Mouse (Mus musculus) frontal cortex, postnatal 14 days (tissue): ENCODE data around the gene Zfp266.
"Not testable (repeated sequence)": the region's sequence is repeated elsewhere in the genome, so short reads cannot be mapped to it uniquely, and the experiment has no call there.

ENCODE experiments used
- DNase-seq, 2 experiments: peaks; one replicate each; pipeline ENCODE4 v3.0.0; 2022; ENCODE audit warnings: low spot score in 2 of 2

Gene Zfp266

DNA sequence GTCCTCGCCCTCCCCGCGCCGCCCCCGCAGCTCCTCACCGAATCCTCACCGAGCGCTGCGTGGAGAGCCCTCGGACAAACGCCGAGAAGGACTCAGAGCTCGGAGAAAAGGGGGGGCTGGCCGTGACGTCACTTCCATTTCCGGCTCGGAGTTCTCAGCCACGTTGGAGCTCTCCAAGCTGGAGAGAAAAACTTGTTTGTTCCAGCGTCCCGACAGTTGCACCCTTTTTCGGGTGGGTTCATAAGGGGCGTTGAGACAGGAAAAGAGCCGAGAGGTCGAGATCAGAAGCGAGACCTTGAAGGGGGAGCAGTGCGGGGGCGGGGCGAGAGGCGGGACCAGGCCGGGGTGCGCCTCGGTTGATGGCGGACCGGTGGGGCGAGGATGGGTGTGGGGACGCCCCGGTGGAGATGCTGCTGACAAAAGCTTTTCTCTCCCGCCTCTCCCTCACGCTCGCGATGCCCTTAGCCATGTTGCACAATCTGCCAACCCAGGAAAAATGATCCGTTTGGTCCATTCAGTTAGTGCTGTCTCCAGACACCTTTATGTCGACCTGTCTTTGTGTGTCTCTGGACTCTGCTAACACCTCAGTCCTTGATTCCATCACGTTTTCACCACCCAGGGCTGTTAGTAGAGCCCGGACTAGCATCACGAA, at the start of gene Zfp266:
TSS of gene Zfp266 (minus strand) at position 112 of the 652 bp plus-strand sequence.
- DNase-seq, result peak; percentile 81 to 89

DNA sequence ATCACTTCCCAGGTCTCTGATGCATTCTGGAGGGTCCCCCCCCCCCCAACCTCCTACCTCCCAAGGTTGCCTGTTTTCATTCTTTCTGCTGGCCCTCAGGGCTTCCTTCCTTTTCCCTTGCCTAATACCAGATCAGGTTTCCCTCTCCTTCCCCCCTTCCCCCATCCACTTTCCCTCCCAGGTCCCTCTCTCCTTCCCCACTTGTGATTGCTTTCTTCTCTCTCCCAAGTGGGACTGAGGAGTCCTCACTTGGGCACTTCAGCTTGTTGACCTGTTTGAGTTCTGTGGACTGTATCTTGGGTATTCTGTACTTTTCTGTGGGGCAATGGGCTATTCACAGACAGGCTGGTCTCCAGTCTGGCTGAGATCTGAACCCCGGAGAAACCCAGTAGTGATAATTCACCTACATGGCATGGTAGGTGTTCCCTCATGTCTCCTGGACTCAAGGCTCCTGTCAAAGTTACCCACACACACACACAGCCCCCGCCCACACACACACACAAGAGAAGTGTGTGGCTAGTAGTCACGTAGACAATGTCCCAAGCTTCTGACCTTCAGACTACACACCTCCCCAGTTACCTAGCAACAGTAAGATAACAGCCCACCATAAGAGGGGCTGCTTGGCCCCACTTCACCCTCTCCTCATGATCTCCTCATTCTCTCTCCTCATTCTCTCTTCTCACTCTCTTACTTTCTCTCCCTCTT, 44.3 kb upstream of the Zfp266 start:
- not testable (repeated sequence) for DNase-seq

DNA sequence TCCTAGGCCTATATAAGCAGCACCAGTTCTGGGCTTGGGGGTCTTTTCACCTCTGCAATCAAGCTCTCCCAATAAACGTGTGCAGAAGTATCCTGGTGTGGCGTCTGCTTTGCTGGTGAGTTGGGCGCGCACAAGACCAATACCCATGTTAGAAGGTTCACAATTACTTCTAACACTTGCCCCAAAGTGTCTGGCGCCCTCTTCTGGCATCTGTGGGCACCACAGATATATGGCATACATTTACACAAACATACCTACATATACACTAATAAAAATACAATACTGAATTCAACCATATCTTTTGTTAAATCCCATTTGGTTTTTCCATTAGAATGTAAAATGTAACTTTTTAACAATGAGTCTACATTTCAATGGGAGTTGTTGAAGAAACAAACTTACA, 41.0 kb upstream of the Zfp266 start:
- no peak for DNase-seq

DNA sequence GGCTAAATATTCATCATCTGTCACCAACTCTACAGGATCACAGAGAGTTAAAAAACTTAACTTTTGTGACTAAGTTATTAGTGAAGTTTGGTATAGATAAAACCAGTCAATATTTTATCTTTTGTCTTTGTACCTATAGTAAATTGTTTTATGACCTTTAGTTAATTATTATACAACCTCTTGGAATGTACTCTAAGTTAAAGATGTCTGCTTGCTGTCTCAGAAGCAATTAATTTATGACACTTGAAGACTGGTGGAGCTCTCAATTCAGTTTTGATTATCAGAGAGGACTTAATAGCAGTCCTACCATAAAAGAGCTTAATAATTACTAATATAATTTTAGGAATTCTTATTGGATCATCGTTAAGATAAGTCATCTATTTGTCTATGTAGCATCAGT, 31.5 kb upstream of the Zfp266 start:
- DNase-seq, result no peak

DNA sequence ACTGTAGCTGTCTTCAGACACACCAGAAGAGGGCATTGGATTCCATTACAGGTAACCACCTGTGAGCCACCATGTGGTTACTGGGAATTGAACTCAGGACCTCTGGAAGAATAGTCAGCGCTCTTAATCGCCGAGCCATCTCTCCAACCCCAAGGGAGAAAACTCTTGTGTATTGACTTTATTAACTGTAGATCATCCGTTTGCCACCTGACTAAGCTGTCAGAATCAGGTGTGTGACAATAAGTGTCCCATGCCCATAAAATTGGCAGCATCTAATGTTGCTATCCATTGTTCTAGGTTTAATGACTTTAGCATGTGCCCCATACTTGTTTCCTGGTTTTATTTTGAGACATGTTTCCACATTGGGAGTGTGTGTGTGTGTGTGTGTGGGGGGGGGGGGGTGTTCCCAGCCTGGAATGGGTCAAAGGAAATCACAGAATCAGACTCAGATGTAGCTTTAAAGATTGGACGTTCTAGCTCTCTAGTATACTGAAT, 30.6 kb upstream of the Zfp266 start:
- DNase-seq, result no peak

DNA sequence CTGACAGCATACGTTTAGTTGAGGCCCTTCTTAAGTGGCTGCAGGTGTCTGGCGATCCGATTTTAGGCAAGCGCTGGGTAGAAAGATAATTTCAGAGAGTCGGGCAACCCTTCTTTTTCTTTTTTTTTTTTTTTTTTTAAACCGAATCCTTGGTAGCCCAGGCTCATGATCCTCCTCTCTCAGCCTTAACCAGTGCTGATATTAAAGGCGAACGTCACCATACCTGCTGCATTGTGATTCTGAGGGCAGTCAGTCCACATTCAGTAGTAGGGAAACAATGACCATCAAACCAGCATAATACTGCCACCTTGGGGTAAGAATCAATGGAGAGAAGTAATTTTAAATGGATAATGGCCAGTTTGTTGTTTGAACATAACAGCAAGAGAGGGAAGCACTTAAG, 23.9 kb upstream of the Zfp266 start:
- DNase-seq, result no peak

DNA sequence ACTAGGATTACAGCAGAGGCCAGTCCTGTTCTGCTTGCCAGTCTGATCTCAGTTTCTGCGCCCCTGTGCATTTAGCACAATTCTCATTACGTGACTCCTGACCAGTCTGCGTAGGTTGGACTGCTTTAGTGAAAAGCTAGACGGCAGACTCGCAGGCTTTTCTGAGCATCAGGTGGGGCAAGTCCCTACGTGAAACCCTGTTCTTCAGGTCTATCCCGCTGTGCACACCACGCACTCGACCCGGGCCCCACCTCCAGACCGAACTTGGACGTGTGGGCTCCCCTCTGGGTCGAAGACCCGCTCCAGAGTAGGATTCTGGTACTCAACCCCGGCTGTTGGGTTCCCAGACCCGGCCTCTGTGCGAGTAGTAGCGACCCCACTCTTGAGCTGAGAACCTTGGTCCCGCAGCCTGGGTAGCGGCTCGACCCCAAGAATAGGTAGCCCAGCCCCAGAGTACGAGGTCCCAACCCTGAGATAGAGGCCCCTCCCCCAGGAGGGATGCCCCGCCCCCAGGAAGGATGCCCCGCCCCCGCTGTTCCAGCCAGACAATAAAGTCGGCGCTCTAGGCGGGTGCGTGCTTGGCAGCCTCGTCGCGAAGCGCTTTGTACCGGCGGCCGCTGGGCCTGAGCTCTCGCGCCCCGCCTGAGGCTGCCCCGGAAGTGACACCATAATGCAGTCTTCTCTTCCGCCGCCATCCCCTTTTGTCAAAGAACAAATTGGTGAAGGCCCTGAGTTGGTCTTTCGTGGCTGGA, 23.0 kb upstream of the Zfp266 start:
- DNase-seq, result peak; percentile 63

DNA sequence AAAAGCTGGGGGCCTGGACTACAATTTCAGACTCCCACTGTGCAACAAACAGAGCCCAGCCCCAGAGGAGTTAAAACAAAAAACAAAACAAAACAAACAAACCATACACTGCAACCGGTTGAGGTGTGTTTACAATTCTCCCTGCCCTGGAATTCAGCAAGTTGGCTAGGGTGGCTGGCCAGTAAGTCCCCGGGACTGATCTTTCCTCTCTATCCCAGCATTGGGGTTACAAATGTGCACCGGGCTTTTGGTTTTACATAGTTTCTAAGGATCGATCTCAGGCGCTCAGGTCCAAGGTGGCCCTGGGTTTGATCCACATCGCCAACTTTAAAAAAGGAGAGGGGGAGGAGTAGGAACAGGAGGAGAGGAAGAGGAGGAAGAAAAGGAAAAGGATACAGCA, 22.3 kb upstream of the Zfp266 start:
- DNase-seq, result no peak

DNA sequence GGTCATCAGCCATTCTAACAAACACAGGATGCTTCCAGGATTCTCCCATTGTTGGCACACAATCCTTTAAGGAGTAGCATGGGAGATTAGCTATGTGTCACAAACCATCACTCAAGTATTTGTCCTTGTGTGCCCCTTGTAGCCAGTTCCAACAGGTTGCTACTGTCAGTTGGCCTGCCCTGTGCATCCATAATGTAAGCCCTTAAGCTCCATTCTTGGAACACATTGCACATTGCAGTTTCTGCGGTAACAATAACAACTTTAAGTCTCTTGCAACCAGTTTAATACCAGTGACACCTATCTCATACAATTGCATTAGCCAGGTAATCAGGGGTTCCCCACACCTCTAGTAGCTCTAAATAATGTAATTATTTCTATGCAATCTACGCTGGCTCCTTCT, 15.4 kb upstream of the Zfp266 start:
- DNase-seq, result no peak

DNA sequence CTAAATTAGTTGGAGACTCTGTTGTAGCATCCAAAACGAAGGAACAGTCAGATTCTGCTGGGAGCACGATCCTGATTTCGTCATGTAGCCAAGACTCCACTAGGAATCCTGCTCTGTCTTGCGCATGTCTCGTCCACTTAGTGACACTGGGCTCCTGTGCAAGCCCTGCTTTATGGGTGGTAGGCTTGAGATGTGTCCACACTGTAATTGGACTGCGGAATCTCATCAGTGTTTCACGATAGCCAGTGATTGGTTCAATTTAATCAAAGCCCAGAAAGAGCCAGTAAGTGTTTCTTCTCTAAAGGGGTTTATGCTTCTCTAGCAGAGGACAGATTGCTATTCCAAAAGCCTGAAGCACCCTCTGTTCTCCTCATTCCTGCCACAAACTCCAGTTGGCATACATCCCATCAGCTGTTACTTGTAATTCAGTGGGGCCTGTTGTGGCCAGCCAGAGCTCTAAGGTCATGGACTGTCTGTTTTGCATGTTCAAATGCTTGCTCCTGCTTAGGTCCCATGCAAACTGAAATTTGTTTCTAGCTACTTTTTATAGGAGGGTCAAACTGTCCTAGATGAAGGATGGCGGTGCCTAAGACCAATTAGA, 13.2 kb upstream of the Zfp266 start:
- peak in 1 of 2 experiments; percentile 15 for DNase-seq

DNA sequence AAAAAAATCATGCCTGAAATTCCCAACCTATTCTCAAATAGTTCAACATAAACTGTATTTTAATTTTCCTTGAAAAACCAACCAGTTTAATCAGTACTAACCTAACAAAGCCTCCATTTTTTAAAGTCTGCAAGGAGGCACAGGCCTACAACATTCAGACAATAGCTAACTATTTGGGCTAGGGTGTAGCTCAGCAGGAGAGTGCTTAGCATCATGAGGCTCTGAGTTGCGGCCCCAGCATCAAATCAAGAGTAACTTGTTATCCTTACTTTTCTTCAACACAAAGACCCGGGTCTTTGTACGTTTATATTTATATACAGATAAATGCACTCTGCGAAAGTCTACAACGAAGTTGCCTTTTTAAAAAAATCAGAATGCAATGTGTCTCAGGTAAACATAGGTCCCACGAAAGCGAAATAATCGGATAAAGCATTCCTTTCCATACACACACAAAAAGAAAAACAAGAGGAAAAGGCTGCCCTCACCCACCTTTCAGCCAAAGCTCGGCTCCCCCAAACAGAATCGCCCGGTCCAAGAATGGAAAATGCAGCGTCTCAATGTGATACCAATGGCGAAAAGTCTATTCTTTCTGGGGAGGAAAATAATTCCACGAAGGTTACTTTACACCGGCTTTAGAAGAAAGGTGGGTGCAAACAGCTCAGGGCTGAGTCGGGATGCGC, 546 bp downstream of the Zfp266 start:
- DNase-seq, result no peak

DNA sequence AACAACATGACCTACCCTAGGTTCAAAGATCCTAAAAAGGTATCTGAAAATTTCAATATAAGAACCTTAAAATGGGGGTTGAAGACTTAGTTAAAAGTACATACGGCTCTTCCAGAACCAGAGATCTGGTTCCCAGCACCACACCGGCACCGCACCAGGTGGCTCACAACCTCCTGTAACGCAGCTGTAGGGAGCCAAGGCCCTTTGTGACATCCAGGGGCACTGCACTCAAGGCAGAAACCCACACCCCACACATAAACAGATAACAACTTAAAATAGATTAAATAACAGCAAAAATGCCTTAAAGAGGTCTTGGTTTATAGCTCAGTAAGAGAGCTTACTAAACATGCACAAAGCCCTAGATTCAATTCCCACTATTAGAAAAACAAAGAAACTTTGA, 1.3 kb downstream of the Zfp266 start:
- DNase-seq, result no peak

DNA sequence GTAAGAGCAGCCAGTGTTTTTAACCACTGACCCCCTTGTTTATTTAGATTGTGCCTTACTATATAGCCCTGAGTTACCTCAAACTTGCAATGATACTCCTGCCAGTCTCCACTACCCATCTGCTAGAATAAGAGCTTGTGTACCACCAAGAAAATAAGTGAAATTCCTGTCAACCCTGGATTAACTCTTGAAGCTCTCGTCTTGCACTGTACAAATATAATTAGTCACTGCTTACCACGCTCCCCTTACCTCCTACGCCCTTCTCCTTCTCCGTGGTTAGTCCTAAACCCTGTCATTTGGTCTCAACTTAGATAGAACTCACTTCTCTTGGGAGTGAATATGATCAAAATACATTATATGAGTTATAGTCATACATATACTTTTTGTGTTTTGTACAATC, 2.5 kb downstream of the Zfp266 start:
- no peak for DNase-seq

DNA sequence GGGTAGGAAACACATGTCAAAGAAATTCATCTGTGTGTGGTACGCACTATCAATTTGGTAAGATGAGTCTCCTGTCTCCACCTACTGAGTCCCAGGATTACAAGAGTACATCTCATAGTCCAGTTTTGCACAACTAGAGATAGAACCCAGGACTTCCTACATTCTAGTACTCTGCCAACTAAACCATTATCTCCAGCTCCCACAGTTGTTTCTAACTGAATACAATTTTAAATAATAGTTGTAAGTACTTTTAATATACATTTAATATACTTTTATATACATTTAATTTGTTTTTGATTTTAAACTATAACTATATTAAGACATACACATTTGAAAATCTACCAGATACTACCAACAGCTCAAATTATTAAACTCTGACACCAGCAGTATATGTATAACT, 3.5 kb downstream of the Zfp266 start:
- no peak for DNase-seq

DNA sequence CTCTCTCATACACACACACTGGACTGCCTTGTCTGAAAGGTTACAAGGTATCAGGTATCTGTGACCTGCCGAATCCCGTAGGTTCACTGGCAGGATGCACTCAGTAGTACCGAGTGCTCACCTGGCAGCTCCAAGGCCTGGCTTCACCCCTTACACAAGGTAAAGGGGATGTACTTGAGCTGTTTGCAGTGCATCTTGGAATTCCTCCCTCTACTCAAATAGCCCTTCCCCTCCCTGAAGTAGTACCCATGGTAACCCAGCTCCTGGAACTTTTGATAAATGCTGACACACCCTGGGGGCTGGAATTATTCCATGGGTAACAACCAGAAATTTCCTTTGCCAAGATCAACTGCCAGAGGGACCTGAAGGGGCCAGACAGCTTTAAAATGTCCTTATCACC, 7.2 kb downstream of the Zfp266 start:
- no peak for DNase-seq

DNA sequence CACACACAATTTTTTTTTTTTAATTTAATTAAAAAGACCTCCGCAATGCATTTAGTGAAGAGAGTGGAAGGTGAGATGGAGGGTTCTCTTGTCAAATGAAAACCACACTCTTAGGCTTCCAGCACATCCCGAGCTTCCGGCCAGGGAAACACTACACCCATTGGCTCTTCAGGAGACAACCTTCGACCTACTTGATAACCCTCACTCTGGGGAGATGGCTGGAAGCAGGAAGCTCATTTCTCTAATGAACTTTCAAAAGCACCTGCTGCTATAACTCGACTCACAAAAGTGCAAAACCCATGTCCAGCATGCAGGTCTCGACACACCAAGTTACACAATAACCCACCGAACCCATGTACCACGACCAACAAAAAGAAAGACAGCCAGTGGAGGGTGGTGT, 8.5 kb downstream of the Zfp266 start:
- DNase-seq, result no peak

DNA sequence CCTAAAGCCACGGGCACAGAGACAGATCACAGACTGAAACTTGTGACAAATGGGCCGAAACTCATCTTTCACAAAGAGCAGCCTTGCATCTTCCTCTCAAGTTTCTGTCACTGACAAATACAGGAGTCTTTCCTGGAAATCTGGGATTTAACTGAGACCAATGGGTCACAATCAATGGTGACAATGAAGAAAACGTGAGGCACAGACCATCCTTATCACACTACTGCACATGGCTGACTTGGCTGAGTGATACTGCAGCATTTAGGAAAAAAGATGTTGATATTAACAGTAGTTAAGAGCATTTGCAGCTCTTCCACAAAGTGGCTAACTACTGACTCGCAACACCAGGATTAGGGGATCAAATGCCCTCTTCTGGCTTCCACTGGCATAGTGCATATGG, 9.6 kb downstream of the Zfp266 start:
- no peak for DNase-seq

DNA sequence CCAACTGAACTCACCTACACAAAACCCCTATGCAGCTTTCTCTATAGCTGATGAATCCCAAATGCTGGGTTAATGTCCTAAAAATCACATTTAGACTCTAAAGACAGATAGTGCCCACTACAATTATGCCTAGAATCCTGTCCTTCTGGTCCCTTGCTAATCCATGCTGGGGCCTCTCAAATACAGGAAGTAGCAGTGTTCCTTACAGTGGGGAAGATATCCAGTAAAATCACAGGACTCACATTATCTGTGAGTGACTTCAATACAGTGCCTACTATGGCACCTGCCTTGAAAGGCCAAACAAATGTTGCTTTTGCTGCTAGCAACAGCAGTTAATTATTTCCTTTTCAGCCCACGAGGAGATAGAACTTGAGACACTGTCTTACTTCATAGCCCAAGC, 10.9 kb downstream of the Zfp266 start:
- no peak for DNase-seq

DNA sequence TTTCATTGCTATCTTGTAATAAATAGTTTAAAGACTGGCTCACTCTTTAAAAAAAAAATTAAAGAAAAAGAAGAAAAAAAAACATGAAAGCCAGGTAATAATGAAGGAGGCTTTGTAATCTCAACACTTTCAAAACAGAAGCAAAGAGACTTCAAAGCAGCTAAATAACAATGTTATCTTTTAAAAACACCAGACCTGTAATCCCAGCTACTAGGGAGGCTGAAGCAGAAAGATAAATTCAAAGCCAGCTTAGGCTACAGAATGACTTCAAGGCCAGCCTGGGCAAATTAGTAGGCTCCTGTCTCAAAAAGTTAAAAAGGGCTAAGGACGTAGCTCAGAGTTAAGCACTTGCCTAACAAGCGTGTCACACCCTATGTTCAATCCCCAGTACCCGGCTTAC, 11.5 kb downstream of the Zfp266 start:
- no peak for DNase-seq

DNA sequence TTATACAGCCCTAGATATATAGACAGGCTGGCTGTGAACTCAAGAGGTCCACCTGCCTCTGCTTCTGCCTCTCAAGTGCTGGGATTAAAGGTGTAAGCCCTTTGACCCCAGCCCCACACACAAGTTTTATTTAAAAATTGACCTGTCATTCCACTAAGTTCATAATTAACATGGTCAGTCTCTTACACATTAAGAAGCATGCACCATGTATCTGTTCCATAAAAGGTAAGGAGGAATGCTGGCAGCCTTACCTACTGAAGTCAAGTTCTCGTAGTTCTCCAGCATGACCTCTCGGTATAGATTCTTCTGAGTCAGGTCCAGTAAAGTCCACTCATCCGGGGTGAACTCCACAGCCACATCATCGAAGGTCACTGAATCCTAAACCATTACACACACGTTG, 16.4 kb downstream of the Zfp266 start:
- DNase-seq, result no peak

DNA sequence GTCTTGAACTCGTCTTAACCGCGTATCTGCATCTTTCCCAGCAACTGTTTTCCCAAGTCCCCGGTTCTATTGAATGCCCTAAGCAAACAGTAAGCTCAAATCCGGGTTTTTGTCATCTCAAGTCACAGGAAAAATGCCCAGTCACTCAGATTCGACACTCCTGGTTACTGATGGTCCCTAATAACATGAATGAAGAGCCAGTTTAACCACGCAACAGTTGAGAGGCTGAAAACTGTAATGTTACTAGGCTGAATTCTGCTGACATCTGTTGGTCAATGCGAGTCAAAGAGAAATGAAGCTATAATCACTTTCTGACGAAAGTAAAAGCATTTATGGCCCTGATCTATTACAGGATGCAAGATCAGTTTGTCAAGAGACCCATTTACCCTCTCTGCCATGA, 27.9 kb downstream of the Zfp266 start:
- DNase-seq, result peak in 1 of 2 experiments; percentile 18
